Mouse (Mus musculus): ENCODE measurements at regions not wholly inside any gene's neighbourhood (a gene's known extent, or its start where the extent isn't known, plus 50 kb on each side); places are given as distances from the start of the nearest gene placed in this dataset.

GRCm38 (mm10) chr2:48476777-48477176 lies 337.1 kb upstream of the Acvr2a start:
- TF ChIP-seq CTCF (IDR thresholded peaks at IDR 0.05; ENCODE audit: control insufficient read depth, insufficient read depth, low read length) (no peak), POLR2A (IDR thresholded peaks at IDR 0.05; ENCODE audit: borderline replicate concordance, control insufficient read depth, low read depth, low read length) (no peak)
